Mouse (Mus musculus): ENCODE results near the gene Gm20388.

The Gm20388 gene

GRCm38 (mm10) chr8:124240932-124241331, 4330.3 kb downstream of the Gm20388 start:
- no peak for DNase-seq (ENCODE audit: low read depth)

- DNase-seq (ENCODE audit: low read depth) = no peak
These were observed 4331.6 kb downstream of the Gm20388 start for GRCm38 (mm10) chr8:124242208-124242607.

- no peak for DNase-seq (ENCODE audit: low read depth)
These were observed 4332.3 kb downstream of the Gm20388 start for GRCm38 (mm10) chr8:124242913-124243312.

- DNase-seq (ENCODE audit: low read depth) = peak; percentile 41
These were observed 4336.9 kb downstream of the Gm20388 start for GRCm38 (mm10) chr8:124247581-124247980.

GRCm38 (mm10) chr8:124248688-124249087, 4338.0 kb downstream of the Gm20388 start:
- DNase-seq (ENCODE audit: low read depth) = no peak

GRCm38 (mm10) chr8:124250255-124250654, 4339.6 kb downstream of the Gm20388 start:
- DNase-seq (ENCODE audit: low read depth) = no peak

GRCm38 (mm10) chr8:124250785-124251184, 4340.1 kb downstream of the Gm20388 start:
- peak; percentile 76 for DNase-seq (ENCODE audit: low read depth)

GRCm38 (mm10) chr8:124252533-124252950, 4341.9 kb downstream of the Gm20388 start:
- DNase-seq (ENCODE audit: low read depth) = peak; percentile 76

- DNase-seq (ENCODE audit: low read depth) = peak; percentile 46
These were observed 4343.3 kb downstream of the Gm20388 start for GRCm38 (mm10) chr8:124253939-124254338.

- peak; percentile 76 for DNase-seq (ENCODE audit: low read depth)
These were observed 4346.2 kb downstream of the Gm20388 start for GRCm38 (mm10) chr8:124256841-124257240.

GRCm38 (mm10) chr8:124257363-124257762, 4346.7 kb downstream of the Gm20388 start:
- DNase-seq (ENCODE audit: low read depth) = peak; percentile 87

- DNase-seq (ENCODE audit: low read depth) = peak; percentile 44
These were observed 4348.5 kb downstream of the Gm20388 start for GRCm38 (mm10) chr8:124259146-124259545.

GRCm38 (mm10) chr8:124259925-124260324, 4349.3 kb downstream of the Gm20388 start:
- DNase-seq (ENCODE audit: low read depth) = no peak

- no peak for DNase-seq (ENCODE audit: low read depth)
These were observed 4349.7 kb downstream of the Gm20388 start for GRCm38 (mm10) chr8:124260371-124260770.

GRCm38 (mm10) chr8:124263058-124263457, 4352.4 kb downstream of the Gm20388 start:
- DNase-seq (ENCODE audit: low read depth) = no peak

- peak; percentile 55 for DNase-seq (ENCODE audit: low read depth)
These were observed 4353.4 kb downstream of the Gm20388 start for GRCm38 (mm10) chr8:124264032-124264431.

GRCm38 (mm10) chr8:124264671-124265070, 4354.0 kb downstream of the Gm20388 start:
- no peak for DNase-seq (ENCODE audit: low read depth)

GRCm38 (mm10) chr8:124265130-124265529, 4354.5 kb downstream of the Gm20388 start:
- DNase-seq (ENCODE audit: low read depth) = no peak

- no peak for DNase-seq (ENCODE audit: low read depth)
These were observed 4355.2 kb downstream of the Gm20388 start for GRCm38 (mm10) chr8:124265798-124266197.

- no peak for DNase-seq (ENCODE audit: low read depth)
These were observed 4356.6 kb downstream of the Gm20388 start for GRCm38 (mm10) chr8:124267206-124267605.

- no peak for DNase-seq (ENCODE audit: low read depth)
These were observed 4359.9 kb downstream of the Gm20388 start for GRCm38 (mm10) chr8:124270504-124270903.

- peak; percentile 51 for DNase-seq (ENCODE audit: low read depth)
These were observed 4360.3 kb downstream of the Gm20388 start for GRCm38 (mm10) chr8:124270904-124271303.

GRCm38 (mm10) chr8:124271518-124271917, 4360.9 kb downstream of the Gm20388 start:
- DNase-seq (ENCODE audit: low read depth) = no peak

GRCm38 (mm10) chr8:124272792-124273191, 4362.2 kb downstream of the Gm20388 start:
- no peak for DNase-seq (ENCODE audit: low read depth)

All from NIH3T3 (cell line).